Mouse (Mus musculus): ENCODE results near the gene Ifitm2.

Gene Ifitm2

DNA sequence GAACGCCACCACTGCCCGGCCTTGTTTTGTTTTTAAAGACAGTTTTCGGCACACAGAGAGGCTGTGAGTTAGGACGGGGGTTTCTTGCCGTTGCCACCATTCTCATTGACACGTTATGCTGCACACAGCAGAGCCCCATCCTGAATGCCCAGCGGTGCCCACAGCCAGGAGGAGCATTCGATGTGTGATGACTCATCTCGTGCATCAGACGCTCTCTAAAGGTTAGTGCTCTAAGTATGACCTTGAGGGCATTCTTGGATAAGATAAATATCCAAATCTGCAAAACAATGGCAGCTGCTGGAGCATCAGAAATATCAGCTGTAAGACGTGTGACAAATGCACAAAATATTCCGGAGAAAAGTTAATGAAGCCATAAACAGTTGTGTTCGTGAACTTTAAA lies 48.7 kb downstream of the Ifitm2 start:
- no peak for DNase-seq (ENCODE audit: low read depth, low spot score)

GRCm38 (mm10) chr7:140905642-140906081 lies 50.1 kb downstream of the Ifitm2 start:
- DNase-seq (ENCODE audit: low read depth, low spot score), result no peak

Measured in brain, adult 2 months (tissue).